In genomic region chr11:83563754-83564153, GRCm38 (mm10) we compare ENCODE assay signal across 14 mouse cellular contexts. TPM values are rescaled to one million over a fixed set of nuclear protein-coding genes. Genes with fewer than 3 reads are reported as not detected.
DNase-seq lines count a peak whose midpoint lies in the region; ATAC-seq and TF ChIP-seq lines count a peak whose summit lies in the region.
"Had no signal": no experiment of that assay in that cellular context is flagged by ENCODE, and none has a peak within 500 bp of the region (broad histone marks: within the 10 kb centered on the region; RNA-seq: fewer than 3 reads in every experiment).

No protein-coding gene starts in this region.

- no peak overlapping the region for H3K4me3 ChIP-seq in kidney, adult 2 months (ENCODE audit: insufficient read depth, low read depth, low read length)
- H3K4me3 ChIP-seq: hindbrain, embryonic 10.5 days had no signal

- 39% methylated on average over 2 of the region's 2 CpGs for WGBS in kidney, adult 2 months

- H3K4me1 ChIP-seq in kidney, adult 2 months (ENCODE audit: control insufficient read depth, insufficient read depth, low read length), result no peaks in the 10 kb centered on the region
- H3K4me1 ChIP-seq: hindbrain, embryonic 10.5 days had no signal

- H3K27ac ChIP-seq in kidney, adult 2 months (ENCODE audit: insufficient read depth, low read depth, low read length), result 0 out of 2 replicates have a peak overlapping the region, but pooled peaks have one; percentile 26
- H3K27ac ChIP-seq: hindbrain, embryonic 10.5 days had no signal

- no peaks in the 10 kb centered on the region for H3K27me3 ChIP-seq in kidney, adult 2 months (replicated peaks; ENCODE audit: control insufficient read depth, insufficient read depth, low read length)

- TF ChIP-seq POLR2A in kidney, adult 2 months (IDR thresholded peaks at IDR 0.05; ENCODE audit: low read depth, low read length), result no peak

- no peak for ATAC-seq in megakaryocyte-erythroid progenitor cell, adult 5-6 weeks (replicated peaks; ENCODE audit: low FRiP score, low TSS enrichment, poor library complexity, severe bottlenecking)
- ATAC-seq: forebrain, embryonic 16.5 days had no signal

- peak; percentile 35 for DNase-seq in kidney, adult 2 months
- no peak for DNase-seq in kidney, adult 8-10 months
- peak; percentile 14 for DNase-seq in lung, postnatal 14 days
- no peak for DNase-seq in lung, postnatal 36 days
- DNase-seq in adrenal gland, postnatal 10 days, result peak; percentile 38
- DNase-seq in heart, postnatal 4 days, result peak; percentile 59
- DNase-seq: layer of hippocampus, postnatal 36 days; lung, postnatal 4 days; thymus, adult 2 months had no signal

- no peak for TF ChIP-seq CTCF in kidney, adult 2 months (conservative IDR thresholded peaks at IDR 0.05; ENCODE audit: insufficient read depth, insufficient read length, low read depth, low read length)

- H3K36me3 ChIP-seq in kidney, adult 2 months (ENCODE audit: control insufficient read depth, insufficient read depth, low read length), result no peaks in the 10 kb centered on the region
- H3K36me3 ChIP-seq: hindbrain, embryonic 10.5 days had no signal

RNA-seq across cellular contexts. Expression of gene Ccl9, which starts 14.7 kb away (rescaled TPM):
- 0.92 and 1.7 TPM in 2 replicates for polyA plus RNA-seq in kidney, adult 2 months (2012; rRNA removed)
- total RNA-seq in adrenal gland, postnatal 10 days (2021), result 10 to 100 TPM in 1 of 2 experiments, 1 to 10 TPM in 1; 8.6 to 12.2 TPM
- total RNA-seq in heart, postnatal 4 days (2021), result 1 to 10 TPM; 1.1 to 1.5 TPM
- not detected in 2 replicates for total RNA-seq in megakaryocyte-erythroid progenitor cell, adult 5-6 weeks (2014; fragmentation: Nextera tagmentation)
- 0.70 and 10.4 TPM in 2 replicates for total RNA-seq in megakaryocyte-erythroid progenitor cell, adult 5-6 weeks (2017)

RNA-seq across cellular contexts. Expression of gene Ccl6, which starts 29.1 kb away (rescaled TPM):
- polyA plus RNA-seq in kidney, adult 2 months (2012; rRNA removed), result 3.9 and 6.2 TPM in 2 replicates
- total RNA-seq in adrenal gland, postnatal 10 days (2021), result 10 to 100 TPM in 1 of 2 experiments, 1 to 10 TPM in 1; 6.6 to 12.9 TPM
- total RNA-seq in heart, postnatal 4 days (2021), result 1 to 10 TPM; 1.7 to 2.1 TPM
- total RNA-seq in megakaryocyte-erythroid progenitor cell, adult 5-6 weeks (2014; fragmentation: Nextera tagmentation), result not detected in 2 replicates
- total RNA-seq in megakaryocyte-erythroid progenitor cell, adult 5-6 weeks (2017), result 0.84 and 4.1 TPM in 2 replicates

RNA-seq across cellular contexts. Expression of gene Ccl5, which starts 33.4 kb away (rescaled TPM):
- 11.5 and 70.3 TPM in 2 replicates for polyA plus RNA-seq in kidney, adult 2 months (2012; rRNA removed)
- total RNA-seq in adrenal gland, postnatal 10 days (2021), result 1 to 10 TPM; 7.9 to 8.8 TPM
- not detected for total RNA-seq in heart, postnatal 4 days (2021)
- total RNA-seq in megakaryocyte-erythroid progenitor cell, adult 5-6 weeks (2014; fragmentation: Nextera tagmentation), result 8.9 and 46.6 TPM in 2 replicates
- 5.6 and 32.4 TPM in 2 replicates for total RNA-seq in megakaryocyte-erythroid progenitor cell, adult 5-6 weeks (2017)
- total RNA-seq: ES-E14; layer of hippocampus, postnatal 36 days had no signal
- polyA plus RNA-seq: hindbrain, embryonic 10.5 days had no signal

RNA-seq across cellular contexts. Expression of gene Heatr9, which starts 41.8 kb away (rescaled TPM):
- 0.03 TPM in 1 of 2 replicates, not detected in the other for polyA plus RNA-seq in kidney, adult 2 months (2012; rRNA removed)
- not detected for total RNA-seq in adrenal gland, postnatal 10 days (2021)
- total RNA-seq in heart, postnatal 4 days (2021), result not detected
- not detected in 2 replicates for total RNA-seq in megakaryocyte-erythroid progenitor cell, adult 5-6 weeks (2014; fragmentation: Nextera tagmentation)
- total RNA-seq in megakaryocyte-erythroid progenitor cell, adult 5-6 weeks (2017), result not detected in 2 replicates
- total RNA-seq: ES-E14; layer of hippocampus, postnatal 36 days had no signal
- polyA plus RNA-seq: forebrain, embryonic 16.5 days; small intestine, adult 2 months had no signal

Comparison
In these comparisons a context has a peak if more than half of its experiments do, and no peak if none do; other contexts are left out.
1. DNase-seq: peak in kidney, adult 2 months (single experiment), lung, postnatal 14 days (single experiment), adrenal gland, postnatal 10 days (single experiment) and heart, postnatal 4 days (single experiment); none in kidney, adult 8-10 months (0 of 2) and lung, postnatal 36 days (single experiment).
2. RNA of gene Ccl5, which starts 33.4 kb away (total RNA-seq): 5.6 to 46.6 TPM in megakaryocyte-erythroid progenitor cell, adult 5-6 weeks and 7.9 to 8.8 TPM in adrenal gland, postnatal 10 days; not detected in heart, postnatal 4 days; every median in the first group is over 4 times any median in the second.